Mouse (Mus musculus) central nervous system, embryonic 18 days (tissue): Measurements from ENCODE around the gene Slx. TPM values are rescaled to one million over a fixed set of nuclear protein-coding genes. Genes with fewer than 3 reads are reported as not detected.

Source experiments
- polyA plus RNA-seq: library from polyadenylated mRNA; depleted of rRNA; stranded (reverse); fragments of >200 nt; gene quantifications from 2 replicates; pipeline ENCODE4 v1.2.3, GENCODE M21; 2012; rRNA removed

Slx gene
- polyA plus RNA-seq: not detected in 2 replicates

GRCm38 (mm10) chrX:26545465-26545864, at the start of gene Slx:
TSS of gene Slx (minus strand) at chrX:26545565.

Other genes with a start within 250 kb of the Slx start
- not detected in 2 replicates for gene Gm2030, start 235.5 kb downstream of the Slx start, polyA plus RNA-seq
- not detected in 2 replicates for gene Gm14525, start 157.1 kb upstream of the Slx start, polyA plus RNA-seq